Mouse (Mus musculus) liver, embryonic 14.5 days (tissue): Measurements from ENCODE around the gene Megf11. TPM values are rescaled to one million over a fixed set of nuclear protein-coding genes. Genes with fewer than 3 reads are reported as not detected.
A peak's percentile ranks its signal among the peaks of the same experiment; 100 is the strongest.

ENCODE experiments used
- ATAC-seq: fragments of 200-750 bp; cut with Nextera tagmentation; 2 replicates; pipeline ENCODE4 v1.8.0; 2017; ENCODE audit warnings: moderate number of reproducible peaks, mild to moderate bottlenecking, moderate library complexity; ENCODE audit not compliant: insufficient read depth
- DNase-seq, 3 experiments: peaks; one replicate each; pipeline ENCODE4 v3.0.0-alpha.2; 2012 to 2013; ENCODE audit warnings: low read depth in 3 of 3, low spot score in 3 of 3
- H3K27ac ChIP-seq: fragments of 300-500 bp; sonication (generic); 2 replicates; pipeline ENCODE4 v1.5.1; 2014; ENCODE audit warnings: moderate library complexity, mild to moderate bottlenecking, control low read depth, inconsistent platforms
- H3K27me3 ChIP-seq: fragments of 300-500 bp; sonication (generic); 2 replicates; pipeline ENCODE4 v1.6.1; 2014; ENCODE audit warnings: mild to moderate bottlenecking, low read length, moderate library complexity; ENCODE audit not compliant: control insufficient read depth, insufficient read depth
- H3K36me3 ChIP-seq: fragments of 300-500 bp; sonication (generic); replicated peaks from 2 replicates; pipeline ENCODE4 v1.6.1; 2014; ENCODE audit warnings: low read depth; ENCODE audit not compliant: control insufficient read depth, insufficient read depth
- H3K4me1 ChIP-seq, 2 experiments: fragments of 200-500 bp in 1 of 2; fragments of 300-500 bp in 1 of 2; sonication (generic) in 1 of 2; replicated peaks; 2 replicates each; pipeline ENCODE4 v1.6.1; 2012 to 2014; ENCODE audit warnings: antibody characterized with exemption in 1 of 2, inconsistent platforms in 1 of 2, low read length in 1 of 2; ENCODE audit not compliant: control insufficient read depth in 2 of 2, insufficient read depth in 2 of 2
- H3K4me2 ChIP-seq: fragments of 300-500 bp; sonication (generic); 2 replicates; pipeline ENCODE4 v1.6.1; 2014; ENCODE audit warnings: low read depth, mild to moderate bottlenecking, control low read depth, moderate library complexity
- H3K4me3 ChIP-seq, 2 experiments: fragments of 200-500 bp in 1 of 2; fragments of 300-500 bp in 1 of 2; sonication (generic) in 1 of 2; 2 replicates each; pipeline ENCODE4 v1.5.1; 2012 to 2014; ENCODE audit warnings: low read depth in 2 of 2, low read length in 2 of 2, mild to moderate bottlenecking in 2 of 2, control low read depth in 1 of 2, inconsistent platforms in 1 of 2, moderate library complexity in 1 of 2; ENCODE audit not compliant: insufficient read depth in 1 of 2
- H3K9ac ChIP-seq: fragments of 300-500 bp; sonication (generic); replicated peaks from 2 replicates; pipeline ENCODE4 v1.6.1; 2014; ENCODE audit warnings: mild to moderate bottlenecking, control low read depth, moderate library complexity
- H3K9me3 ChIP-seq: fragments of 300-500 bp; sonication (generic); 2 replicates; pipeline ENCODE4 v1.6.1; 2016; ENCODE audit warnings: low read length, mixed read lengths; ENCODE audit not compliant: control insufficient read depth
- CTCF ChIP-seq: IDR thresholded peaks from 2 replicates; pipeline ENCODE4 v1.5.1; 2016; ENCODE audit warnings: antibody characterized with exemption, low read depth, control low read depth
- EP300 ChIP-seq: IDR thresholded peaks from 2 replicates; pipeline ENCODE4 v1.6.1; 2016; ENCODE audit warnings: antibody characterized with exemption, low read depth
- WGBS: fragments of 180-500 bp; shearing (Covaris S2); extraction: QIAGEN DNeasy Blood & Tissue Kit; methylation state at CpG from one replicate; pipeline ENCODE4 v1.1.7; 2014; ENCODE audit not compliant: insufficient replicate concordance; 5-methylcytosine and 5-hydroxymethylcytosine counted together
- polyA plus RNA-seq, 2 experiments: library from polyadenylated mRNA; depleted of rRNA in 1 of 2; stranded (reverse) in 1 of 2; unstranded in 1 of 2; fragments of >200 nt; fragmentation: Nextera tagmentation in 1 of 2; extraction: Ambion mirVana in 1 of 2; gene quantifications; 2 replicates each; pipeline versions ENCODE4 v1.2.1 to v1.2.3; 2012 to 2014

Megf11 gene
- polyA plus RNA-seq, 2 experiments, result 0.18 to 0.28 TPM

GRCm38 (mm10) chr9:64636111-64636510 lies 250.7 kb downstream of the Megf11 start:
- Histone ChIP-seq H3K27me3 (peaks cover 5% of the 10 kb centered on the region), H3K9ac (no peak overlapping the region)
- WGBS, result 51% methylated on average over 6 of the region's 6 CpGs

GRCm38 (mm10) chr9:64636961-64637360 lies 251.5 kb downstream of the Megf11 start:
- Histone ChIP-seq H3K4me3 (no peak overlapping the region), H3K36me3 (no peaks in the 10 kb centered on the region), H3K4me1 (no peaks in the 10 kb centered on the region; a peak in 1 of 4 replicates), H3K9me3 (no peaks in the 10 kb centered on the region), H3K27me3 (peaks cover 5% of the 10 kb centered on the region), H3K27ac (no peak overlapping the region), H3K9ac (no peak overlapping the region), H3K4me2 (no peak overlapping the region)
- ATAC-seq (no peak), DNase-seq (no peak)
- 47% methylated on average over 2 of the region's 2 CpGs for WGBS
- TF ChIP-seq CTCF (no peak), EP300 (no peak)

More at GRCm38 (mm10) chr9:64636111-64636510, 250.7 kb downstream of the Megf11 start:
- Histone ChIP-seq H3K4me3 (no peak overlapping the region), H3K36me3 (no peaks in the 10 kb centered on the region), H3K27ac (no peak overlapping the region), H3K9me3 (no peaks in the 10 kb centered on the region), H3K4me2 (no peak overlapping the region), H3K4me1 (no peaks in the 10 kb centered on the region; a peak in 1 of 4 replicates)
- ATAC-seq, result no peak
- DNase-seq, result no peak
- TF ChIP-seq EP300 (no peak), CTCF (no peak)

- DNase-seq, result peak in 2 of 3 experiments; percentile 7 to 9
- WGBS, result 2% methylated on average over 22 of the region's 22 CpGs
These were observed 252.8 kb downstream of the Megf11 start for GRCm38 (mm10) chr9:64638250-64638649.

GRCm38 (mm10) chr9:64639664-64640063 lies 254.2 kb downstream of the Megf11 start:
- Histone ChIP-seq H3K27me3 (peaks cover 5% of the 10 kb centered on the region), H3K4me2 (no peak overlapping the region), H3K9ac (no peak overlapping the region), H3K36me3 (no peaks in the 10 kb centered on the region), H3K27ac (no peak overlapping the region), H3K4me1 (no peaks in the 10 kb centered on the region; a peak in 1 of 4 replicates), H3K9me3 (no peaks in the 10 kb centered on the region), H3K4me3 (no peak overlapping the region)
- ATAC-seq (no peak), DNase-seq (peak in 2 of 3 experiments; percentile 7 to 10)
- TF ChIP-seq CTCF (peak; percentile 81), EP300 (no peak)
- 7% methylated on average over 5 of the region's 5 CpGs for WGBS

More at GRCm38 (mm10) chr9:64638250-64638649, 252.8 kb downstream of the Megf11 start:
- H3K4me1 ChIP-seq, result no peaks in the 10 kb centered on the region; a peak in 1 of 4 replicates
- no peak for TF ChIP-seq CTCF
- no peak for TF ChIP-seq EP300
- H3K9me3 ChIP-seq, result no peaks in the 10 kb centered on the region
- H3K9ac ChIP-seq, result no peak overlapping the region
- H3K36me3 ChIP-seq, result no peaks in the 10 kb centered on the region
- no peak overlapping the region for H3K27ac ChIP-seq
- H3K4me2 ChIP-seq, result peak overlapping the region; percentile 28
- H3K27me3 ChIP-seq, result peaks cover 5% of the 10 kb centered on the region
- ATAC-seq, result no peak
- no peak overlapping the region for H3K4me3 ChIP-seq

GRCm38 (mm10) chr9:64644129-64644528 lies 258.7 kb downstream of the Megf11 start:
- 17% methylated on average over 7 of the region's 7 CpGs for WGBS
- Histone ChIP-seq H3K36me3 (no peaks in the 10 kb centered on the region), H3K27ac (no peak overlapping the region), H3K9me3 (no peaks in the 10 kb centered on the region), H3K4me1 (no peaks in the 10 kb centered on the region), H3K4me2 (no peak overlapping the region), H3K4me3 (no peak overlapping the region), H3K9ac (no peak overlapping the region), H3K27me3 (no peaks in the 10 kb centered on the region)
- no peak for TF ChIP-seq CTCF
- TF ChIP-seq EP300, result no peak
- ATAC-seq, result no peak
- no peak for DNase-seq
